ENCODE assay signal across 23 mouse cellular contexts in the genomic region with DNA sequence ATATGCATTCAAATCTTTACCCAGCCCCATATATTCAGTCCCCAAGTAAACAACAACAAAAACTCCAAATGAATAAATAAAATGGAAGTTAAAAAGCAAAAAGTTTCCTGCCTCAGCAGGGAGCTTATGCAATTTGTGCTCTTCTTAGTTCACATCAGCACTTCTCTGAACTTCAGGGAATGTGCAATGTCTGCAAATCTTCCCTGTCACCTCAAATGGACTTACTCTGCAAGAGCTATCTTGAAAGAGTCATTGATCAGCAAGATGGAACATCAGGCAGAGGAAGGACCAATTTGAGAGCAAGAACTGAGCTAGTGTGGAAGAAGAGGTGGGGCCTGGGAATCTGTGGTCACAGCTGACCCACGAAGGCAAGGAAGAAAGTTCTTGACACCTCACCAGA.
"Had no signal": no experiment of that assay in that cellular context is flagged by ENCODE, and none has a peak within 500 bp of the region (broad histone marks: within the 10 kb centered on the region; RNA-seq: fewer than 3 reads in every experiment).

No protein-coding gene starts in this region.

- H3K27me3 ChIP-seq: heart, embryonic 12.5 days; hindbrain, embryonic 15.5 days; kidney, embryonic 15.5 days; limb, embryonic 15.5 days had no signal

- H3K9me3 ChIP-seq: heart, embryonic 10.5 days; heart, embryonic 12.5 days; hindbrain, embryonic 13.5 days; hindbrain, embryonic 15.5 days; kidney, embryonic 15.5 days; limb, embryonic 13.5 days; limb, embryonic 15.5 days had no signal

- H3K36me3 ChIP-seq: heart, embryonic 10.5 days; heart, embryonic 12.5 days; hindbrain, embryonic 13.5 days; hindbrain, embryonic 15.5 days; kidney, embryonic 15.5 days; limb, embryonic 13.5 days; limb, embryonic 15.5 days had no signal

- ATAC-seq: hindbrain, postnatal 0 days; intestine, embryonic 16.5 days had no signal

- H3K9ac ChIP-seq: heart, embryonic 12.5 days; hindbrain, embryonic 13.5 days; hindbrain, embryonic 15.5 days; kidney, embryonic 15.5 days; limb, embryonic 13.5 days; limb, embryonic 15.5 days; liver, embryonic 14.5 days had no signal

- H3K4me1 ChIP-seq: heart, embryonic 10.5 days; heart, embryonic 12.5 days; hindbrain, embryonic 13.5 days; hindbrain, embryonic 15.5 days; kidney, embryonic 15.5 days; limb, embryonic 13.5 days; limb, embryonic 15.5 days had no signal

- H3K4me3 ChIP-seq: gastrocnemius, adult 2 months; heart, embryonic 10.5 days; heart, embryonic 12.5 days; hindbrain, embryonic 13.5 days; hindbrain, embryonic 15.5 days; kidney, embryonic 15.5 days; limb, embryonic 13.5 days; limb, embryonic 15.5 days had no signal

- H3K4me2 ChIP-seq: heart, embryonic 12.5 days; hindbrain, embryonic 13.5 days; hindbrain, embryonic 15.5 days; kidney, embryonic 15.5 days; limb, embryonic 13.5 days; limb, embryonic 15.5 days; liver, embryonic 11.5 days had no signal

- DNase-seq: gastrocnemius, adult 2 months; gastrocnemius, postnatal 10 days; gastrocnemius, postnatal 25 days; heart, adult 18-20 months; heart, postnatal 10 days; heart, postnatal 36 days; kidney, postnatal 25 days; layer of hippocampus, adult 9-11 months; layer of hippocampus, postnatal 36 days; left cerebral cortex, postnatal 4 days; lung, adult 18-20 months had no signal

- H3K27ac ChIP-seq: gastrocnemius, adult 2 months; heart, embryonic 10.5 days; hindbrain, embryonic 13.5 days; hindbrain, embryonic 15.5 days; hindbrain, postnatal 0 days; kidney, embryonic 15.5 days; kidney, postnatal 0 days; limb, embryonic 13.5 days; limb, embryonic 15.5 days; liver, embryonic 14.5 days had no signal
